ENCODE assay signal across 12 mouse cellular contexts in genomic region chr11:117952174-117952933, GRCm38 (mm10). TPM values are rescaled to one million over a fixed set of nuclear protein-coding genes. Genes with fewer than 3 reads are reported as not detected.
DNase-seq lines count a peak whose midpoint lies in the region; ATAC-seq and TF ChIP-seq lines count a peak whose summit lies in the region.
"Had no signal": no experiment of that assay in that cellular context is flagged by ENCODE, and none has a peak within 500 bp of the region (broad histone marks: within the 10 kb centered on the region; RNA-seq: fewer than 3 reads in every experiment).

No protein-coding gene starts in this region.

- peak; percentile 46; the same call in 1 of the 2 replicates for TF ChIP-seq POLR2A in thymus, adult 2 months (IDR thresholded peaks at IDR 0.05; ENCODE audit: control insufficient read depth, extremely low read depth, insufficient read depth, low read length, poor library complexity)

- DNase-seq in gastrocnemius, postnatal 25 days, result peak; percentile 59
- no peak for DNase-seq in gastrocnemius, adult 18-20 months (ENCODE audit: low spot score)
- DNase-seq in thymus, adult 2 months, result peak; percentile 94
- DNase-seq in urinary bladder, postnatal 14 days (ENCODE audit: low spot score), result no peak
- no peak for DNase-seq in right cerebral cortex, postnatal 36 days (ENCODE audit: low spot score in 2 of 2)
- DNase-seq: gastrocnemius, postnatal 10 days had no signal

- TF ChIP-seq CTCF in thymus, adult 2 months (IDR thresholded peaks at IDR 0.05; ENCODE audit: borderline replicate concordance, control insufficient read depth, extremely low read depth, insufficient read depth, low read length, poor library complexity), result peak; percentile 70; the same call in 1 of the 2 replicates

- H3K27me3 ChIP-seq in megakaryocyte, embryonic 14.5 days (replicated peaks), result peaks cover 24% of the 10 kb centered on the region
- no peaks in the 10 kb centered on the region for H3K27me3 ChIP-seq in thymus, adult 2 months (ENCODE audit: control insufficient read depth, insufficient read depth, low read length)
- H3K27me3 ChIP-seq in hindbrain, embryonic 13.5 days, result peaks cover 40% of the 10 kb centered on the region
- H3K27me3 ChIP-seq: limb, embryonic 15.5 days had no signal

- peaks cover 3% of the 10 kb centered on the region; the same call in 1 of the 2 replicates for H3K9me3 ChIP-seq in megakaryocyte, embryonic 14.5 days
- H3K9me3 ChIP-seq in hindbrain, embryonic 13.5 days, result no peaks in the 10 kb centered on the region
- H3K9me3 ChIP-seq: limb, embryonic 15.5 days had no signal

- H3K4me1 ChIP-seq in megakaryocyte, embryonic 14.5 days, result peaks cover 83% of the 10 kb centered on the region
- peaks cover 67% of the 10 kb centered on the region for H3K4me1 ChIP-seq in thymus, adult 2 months (replicated peaks; ENCODE audit: control insufficient read depth, insufficient read depth, low read length)
- H3K4me1 ChIP-seq in hindbrain, embryonic 13.5 days (replicated peaks), result peaks cover 32% of the 10 kb centered on the region

- whole genome bisulfite sequencing in thymus, adult 2 months, result 6% methylated on average over 9 of the region's 9 CpGs
- 70% methylated on average over 9 of the region's 9 CpGs for WGBS in hindbrain, embryonic 13.5 days

- peak; percentile 98 for ATAC-seq in CD4-positive, CD25-positive, alpha-beta regulatory T cell, adult 4 months
- no peak for ATAC-seq in hindbrain, embryonic 13.5 days (ENCODE audit: low FRiP score)
- ATAC-seq: intestine, embryonic 16.5 days had no signal

- peak overlapping the region; percentile 78 for H3K4me3 ChIP-seq in megakaryocyte, embryonic 14.5 days (replicated peaks)
- peak overlapping the region; percentile 18; the same call in 1 of the 2 replicates for H3K4me3 ChIP-seq in thymus, adult 2 months (ENCODE audit: control insufficient read depth, insufficient read depth, low read length)
- no peak overlapping the region for H3K4me3 ChIP-seq in hindbrain, embryonic 13.5 days
- H3K4me3 ChIP-seq: limb, embryonic 15.5 days had no signal

- H3K27ac ChIP-seq in thymus, adult 2 months (ENCODE audit: control insufficient read depth, insufficient read depth, low read length), result peak overlapping the region; percentile 83
- no peak overlapping the region for H3K27ac ChIP-seq in hindbrain, embryonic 13.5 days

- H3K4me2 ChIP-seq in hindbrain, embryonic 13.5 days, result no peak overlapping the region
- H3K4me2 ChIP-seq: limb, embryonic 15.5 days; midbrain, embryonic 11.5 days had no signal

- no peaks in the 10 kb centered on the region for H3K36me3 ChIP-seq in megakaryocyte, embryonic 14.5 days (replicated peaks; ENCODE audit: low read length)
- no peaks in the 10 kb centered on the region for H3K36me3 ChIP-seq in thymus, adult 2 months (ENCODE audit: control insufficient read depth, insufficient read depth, low read length)
- no peaks in the 10 kb centered on the region for H3K36me3 ChIP-seq in hindbrain, embryonic 13.5 days
- H3K36me3 ChIP-seq: limb, embryonic 15.5 days had no signal

- H3K9ac ChIP-seq in hindbrain, embryonic 13.5 days, result no peak overlapping the region
- H3K9ac ChIP-seq: limb, embryonic 15.5 days had no signal

RNA-seq across cellular contexts. Expression of gene Socs3, which starts 17.5 kb away (rescaled TPM):
- 1 to 10 TPM; 4.4 to 6.1 TPM for total RNA-seq in gastrocnemius, postnatal 25 days (2021)
- total RNA-seq in gastrocnemius, adult 18-20 months (2021), result 1 to 10 TPM; 3.1 to 6.6 TPM
- polyA plus RNA-seq in CD4-positive, CD25-positive, alpha-beta regulatory T cell, adult 4 months (2017; shearing (Covaris generic)), result 10 to 100 TPM; 34.4 to 35.5 TPM
- polyA plus RNA-seq in megakaryocyte, embryonic 14.5 days (2012; ENCODE audit: insufficient read depth, low replicate concordance), result 54.8 and 75.2 TPM in 2 replicates
- 44.3 and 45.7 TPM in 2 replicates for polyA plus RNA-seq in thymus, adult 2 months (2012; rRNA removed)
- polyA plus RNA-seq in hindbrain, embryonic 13.5 days (2015; fragmentation: Nextera tagmentation; extraction: Ambion mirVana), result 8.3 and 8.8 TPM in 2 replicates

RNA-seq across cellular contexts. Expression of gene Pgs1, which starts 33.7 kb away (rescaled TPM):
- total RNA-seq in gastrocnemius, postnatal 25 days (2021), result 10 to 100 TPM; 18.4 to 18.6 TPM
- 10 to 100 TPM; 17.6 to 18.5 TPM for total RNA-seq in gastrocnemius, adult 18-20 months (2021)
- 10 to 100 TPM; 34.3 to 38.8 TPM for polyA plus RNA-seq in CD4-positive, CD25-positive, alpha-beta regulatory T cell, adult 4 months (2017; shearing (Covaris generic))
- polyA plus RNA-seq in megakaryocyte, embryonic 14.5 days (2012; ENCODE audit: insufficient read depth, low replicate concordance), result 16.0 and 43.0 TPM in 2 replicates
- 89.1 and 89.5 TPM in 2 replicates for polyA plus RNA-seq in thymus, adult 2 months (2012; rRNA removed)
- polyA plus RNA-seq in hindbrain, embryonic 13.5 days (2015; fragmentation: Nextera tagmentation; extraction: Ambion mirVana), result 47.4 and 47.6 TPM in 2 replicates

Comparison
In these comparisons a context has a peak if more than half of its experiments do, and no peak if none do; other contexts are left out.
1. DNase-seq: peak in gastrocnemius, postnatal 25 days (single experiment) and thymus, adult 2 months (single experiment); none in gastrocnemius, adult 18-20 months (single experiment), urinary bladder, postnatal 14 days (single experiment) and right cerebral cortex, postnatal 36 days (0 of 2).